Mouse (Mus musculus) naive thymus-derived CD4-positive, alpha-beta T cell, adult 2 months (primary cell): ENCODE data around the gene Engase.

Source experiments
- DNase-seq: peaks from one replicate; pipeline ENCODE4 v3.0.0-alpha.2; 2011; ENCODE audit warnings: low read depth

Engase gene

DNA sequence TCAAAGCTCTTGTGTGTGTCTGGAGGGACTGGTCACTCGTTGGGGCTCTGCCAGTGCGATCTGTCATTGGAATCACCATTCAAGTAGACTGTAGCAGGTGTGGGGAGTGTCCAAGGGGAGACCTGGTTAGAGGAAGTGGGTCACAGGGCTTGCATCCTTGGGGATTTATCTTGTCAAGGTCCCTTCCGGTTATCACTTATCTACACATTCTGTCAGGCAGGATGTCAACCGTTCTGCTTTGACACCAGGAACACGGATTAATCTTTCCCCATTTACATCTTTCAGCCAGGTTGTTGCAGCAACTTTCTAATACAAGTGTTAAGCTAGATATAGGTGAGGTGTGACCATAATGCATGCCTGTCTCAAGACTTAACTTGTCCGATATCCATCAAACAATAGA is 20.8 kb upstream of the Engase start:
- DNase-seq = no peak

- no peak for DNase-seq
Observed at GRCm38 (mm10) chr11:118456937-118457336, 19.7 kb upstream of the Engase start.

DNA sequence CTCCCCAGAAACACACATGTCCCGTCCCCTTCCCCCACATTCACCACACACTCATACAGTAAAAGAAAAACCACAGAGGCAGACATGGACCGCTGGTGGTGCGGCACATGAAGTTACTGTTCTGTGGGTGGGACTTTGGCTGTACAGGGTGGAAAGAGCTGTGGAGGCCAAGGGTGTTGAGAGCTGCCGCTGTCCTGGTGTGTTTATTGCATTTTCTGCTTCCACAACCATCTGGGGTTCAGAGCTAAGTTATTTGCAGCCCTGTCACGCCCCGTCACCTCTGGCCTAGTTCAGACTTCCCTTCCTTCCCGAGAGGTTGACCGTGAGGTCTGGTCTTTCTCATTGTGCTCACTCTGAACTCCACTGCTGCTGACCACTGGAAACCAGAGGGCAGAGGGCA is 17.6 kb upstream of the Engase start:
- peak; percentile 41 for DNase-seq

- no peak for DNase-seq
Observed at GRCm38 (mm10) chr11:118459536-118459935, 17.1 kb upstream of the Engase start.

GRCm38 (mm10) chr11:118460280-118460679 is 16.3 kb upstream of the Engase start:
- peak; percentile 80 for DNase-seq

DNA sequence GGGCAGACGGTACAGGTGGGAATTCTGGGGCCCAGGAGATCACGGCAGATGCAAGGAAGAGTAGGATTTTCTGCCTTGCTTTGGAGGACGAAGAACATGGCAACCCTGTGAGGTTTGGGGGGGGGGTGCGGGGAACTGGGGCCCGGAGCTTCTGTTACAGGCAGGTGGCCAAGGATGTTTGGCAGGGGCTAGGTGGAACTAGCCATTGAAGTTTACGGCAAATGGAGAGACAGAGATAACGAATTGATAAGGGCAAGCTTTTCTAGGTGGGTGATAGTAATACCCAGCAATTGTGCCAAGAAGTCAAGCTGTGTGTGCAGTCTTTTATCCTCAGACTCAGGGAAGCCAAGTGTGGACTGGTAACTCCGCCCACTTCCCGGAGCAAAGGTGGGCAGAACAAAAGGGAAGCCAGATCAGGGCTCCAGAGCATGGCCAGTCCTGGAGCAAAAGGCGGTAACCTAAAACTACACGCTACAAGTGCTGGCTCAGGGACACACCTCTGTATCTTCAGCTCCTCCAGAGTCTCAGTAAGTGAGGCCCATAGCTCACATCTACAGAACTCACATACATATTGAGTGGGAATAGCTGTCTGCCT is 9.1 kb upstream of the Engase start:
- DNase-seq = no peak

DNA sequence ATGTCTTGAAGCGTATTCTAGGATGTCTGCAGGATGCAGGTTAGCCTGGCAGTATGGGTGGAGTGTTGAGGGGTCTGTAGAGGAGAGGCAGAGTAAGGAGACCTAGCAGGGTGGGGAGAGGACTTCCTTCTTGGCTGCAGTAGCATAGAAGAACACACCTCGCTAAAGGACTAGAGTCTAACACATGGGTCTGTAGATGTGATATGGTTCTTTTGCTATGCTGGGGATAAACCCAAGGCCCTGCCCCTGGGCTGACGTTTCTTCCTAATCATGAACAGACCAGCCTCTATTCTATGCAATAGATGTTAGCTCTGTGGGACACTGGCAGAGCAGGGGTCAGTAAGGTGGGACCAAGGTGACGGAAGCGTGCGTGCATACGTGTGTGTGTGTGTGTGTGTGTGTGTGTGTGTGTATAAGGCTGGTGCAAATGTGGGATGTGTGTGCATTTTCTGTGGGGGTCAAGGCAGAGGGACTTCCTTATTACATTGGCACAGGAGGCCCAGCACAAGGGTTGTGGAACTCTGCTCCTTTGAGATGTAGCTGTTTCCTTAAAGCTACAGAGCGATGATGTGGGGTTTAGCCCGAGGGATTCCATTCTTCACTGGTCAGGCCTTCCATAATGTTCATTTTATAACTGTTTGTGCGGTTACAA is 7.0 kb upstream of the Engase start:
- DNase-seq = no peak

DNA sequence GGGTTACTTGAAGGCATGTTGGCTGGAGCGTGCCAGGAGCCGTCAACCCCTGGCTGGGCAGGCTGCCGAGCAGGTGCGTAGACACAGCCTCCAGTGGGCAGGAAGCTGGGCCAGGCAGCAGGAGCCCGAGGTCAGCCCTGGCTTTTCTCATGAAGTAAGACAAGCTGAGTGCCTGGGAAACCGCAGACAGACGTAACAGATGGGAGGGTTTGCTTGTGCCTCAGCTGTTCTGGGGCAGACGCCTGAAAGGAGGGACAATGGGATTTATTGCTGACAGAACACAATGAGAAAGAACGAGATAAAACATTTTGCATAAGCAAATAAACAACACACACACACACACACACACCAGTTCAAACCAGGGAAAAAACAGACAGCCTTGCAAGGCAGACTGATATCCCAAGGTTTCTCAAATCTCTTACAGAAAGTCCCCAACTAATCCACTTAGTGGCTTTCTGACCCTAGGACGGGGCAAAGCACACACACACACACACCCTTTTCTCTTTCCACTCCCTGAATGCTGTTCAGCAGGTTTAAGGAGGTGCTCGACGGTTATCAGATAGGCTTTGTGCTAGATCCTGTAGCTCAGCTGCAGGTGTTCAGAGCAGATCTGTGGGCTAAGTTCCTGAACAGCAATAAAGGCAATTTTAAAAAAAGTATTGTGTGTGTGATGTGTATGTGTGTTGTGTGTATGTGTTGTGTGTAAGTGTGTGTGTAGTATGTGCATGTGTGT is 6.2 kb upstream of the Engase start:
- peak; percentile 47 for DNase-seq

- DNase-seq = no peak
Observed at GRCm38 (mm10) chr11:118471676-118472075, 5.0 kb upstream of the Engase start.

GRCm38 (mm10) chr11:118473161-118473560 is 3.5 kb upstream of the Engase start:
- no peak for DNase-seq

GRCm38 (mm10) chr11:118473842-118474500 is 2.7 kb upstream of the Engase start:
- DNase-seq = no peak

- DNase-seq = no peak
Observed at GRCm38 (mm10) chr11:118475496-118476083, 1.0 kb upstream of the Engase start.

GRCm38 (mm10) chr11:118479776-118480175 is 3.1 kb downstream of the Engase start:
- DNase-seq = no peak

DNA sequence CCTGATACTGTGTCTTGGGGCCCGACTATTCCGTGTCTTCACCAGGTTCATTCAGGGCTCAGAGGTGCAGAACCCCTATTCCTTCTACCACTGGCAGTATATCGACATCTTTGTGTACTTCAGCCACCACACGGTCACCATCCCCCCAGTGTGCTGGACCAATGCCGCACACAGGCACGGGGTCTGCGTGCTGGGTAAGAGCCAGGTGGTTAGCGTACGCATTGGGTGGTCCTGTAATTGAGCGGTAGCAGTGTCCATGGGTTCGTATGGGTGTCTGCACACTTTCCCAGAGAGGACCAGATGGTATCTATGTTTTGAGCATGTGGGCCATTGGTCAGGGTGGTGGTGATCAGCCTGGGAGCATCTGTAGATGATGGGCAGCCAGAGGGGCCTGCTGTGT is 4.6 kb downstream of the Engase start:
- no peak for DNase-seq

- DNase-seq = no peak
Observed at GRCm38 (mm10) chr11:118481751-118482150, 5.1 kb downstream of the Engase start.

- DNase-seq = no peak
Observed at GRCm38 (mm10) chr11:118484169-118484568, 7.5 kb downstream of the Engase start.

DNA sequence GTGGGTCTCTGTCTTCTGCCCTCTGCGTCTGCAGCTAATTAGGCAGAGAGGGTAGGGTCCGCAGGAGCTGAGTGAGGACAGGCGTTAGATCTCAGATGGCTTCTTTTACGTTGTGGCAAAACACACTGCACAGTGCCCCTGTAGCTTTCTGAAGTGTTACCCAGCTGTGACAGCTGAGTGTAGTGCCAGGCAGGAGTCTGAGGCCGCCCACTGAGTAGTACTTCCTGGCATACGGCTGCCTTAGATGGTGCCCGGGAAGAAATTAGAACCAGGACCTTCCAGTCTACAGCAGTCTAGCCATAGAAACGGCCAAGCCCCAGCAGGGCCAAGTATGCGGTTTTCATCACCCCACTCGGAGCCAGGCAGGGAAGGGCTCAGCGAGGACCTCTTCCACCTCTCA is 8.7 kb downstream of the Engase start:
- no peak for DNase-seq

GRCm38 (mm10) chr11:118485780-118486179 is 9.2 kb downstream of the Engase start:
- DNase-seq = no peak

DNA sequence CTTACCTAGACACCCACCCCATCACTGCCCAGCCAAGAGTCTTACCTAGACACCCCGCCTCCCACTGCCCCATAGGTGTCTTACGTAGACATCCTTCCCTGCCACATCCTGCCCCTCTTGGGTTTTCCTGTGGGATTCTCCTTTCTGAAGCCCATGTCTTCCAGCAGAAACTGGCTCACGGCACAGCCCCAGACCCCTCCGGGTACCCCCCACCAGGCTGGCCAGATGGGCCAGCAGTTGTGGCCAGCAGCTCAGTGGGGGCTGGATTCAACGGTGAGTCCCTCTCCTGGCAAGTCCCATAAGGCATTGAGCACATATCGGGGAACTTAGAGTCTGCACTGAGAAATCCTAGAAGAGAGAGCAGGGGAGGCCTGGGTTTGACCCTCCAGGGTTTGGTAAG is 9.7 kb downstream of the Engase start:
- no peak for DNase-seq

DNA sequence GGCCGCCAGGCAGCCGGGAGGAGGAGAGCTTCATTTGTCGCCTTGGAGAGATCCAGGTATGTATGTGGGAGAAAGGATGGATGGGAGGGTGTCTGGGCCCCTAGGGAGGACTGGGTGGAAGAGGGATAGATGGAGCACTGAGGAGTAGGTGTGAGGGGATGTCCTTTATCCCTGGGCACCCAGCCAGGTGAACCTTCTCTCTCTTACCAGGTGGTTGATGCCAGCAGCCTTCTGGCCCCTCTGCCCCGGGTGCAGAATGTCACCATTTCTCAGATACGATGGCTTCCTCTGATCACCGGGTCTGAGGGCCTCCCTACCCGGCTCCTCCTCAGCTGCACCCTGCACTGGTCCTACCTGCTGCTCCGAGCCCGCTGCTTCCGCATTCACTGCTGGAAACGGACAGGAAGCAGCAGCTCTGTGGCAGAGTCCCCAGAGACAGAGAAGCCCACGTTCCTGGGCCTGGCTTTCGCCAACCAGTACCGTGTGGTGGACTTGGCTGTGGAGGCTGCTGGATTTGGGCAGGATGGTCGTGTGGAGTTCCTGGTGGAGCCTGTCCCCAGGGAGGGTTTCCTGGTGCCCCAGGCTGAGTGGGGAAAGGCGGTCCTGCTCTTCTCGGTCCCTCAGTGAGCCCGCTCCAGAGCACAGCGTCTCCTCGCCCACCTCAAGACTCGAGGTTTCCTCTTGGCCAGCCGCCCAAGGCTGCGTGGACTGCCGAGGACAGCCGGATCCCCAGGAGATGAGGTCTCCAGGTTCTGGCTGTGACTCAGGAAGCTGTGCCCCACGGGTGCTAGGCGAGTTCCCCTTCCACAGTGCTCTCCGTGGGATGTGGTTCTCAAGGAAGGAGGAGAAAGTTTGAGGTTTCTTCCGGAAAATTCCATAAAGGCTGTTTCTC is 10.5 kb downstream of the Engase start:
- DNase-seq = no peak

DNA sequence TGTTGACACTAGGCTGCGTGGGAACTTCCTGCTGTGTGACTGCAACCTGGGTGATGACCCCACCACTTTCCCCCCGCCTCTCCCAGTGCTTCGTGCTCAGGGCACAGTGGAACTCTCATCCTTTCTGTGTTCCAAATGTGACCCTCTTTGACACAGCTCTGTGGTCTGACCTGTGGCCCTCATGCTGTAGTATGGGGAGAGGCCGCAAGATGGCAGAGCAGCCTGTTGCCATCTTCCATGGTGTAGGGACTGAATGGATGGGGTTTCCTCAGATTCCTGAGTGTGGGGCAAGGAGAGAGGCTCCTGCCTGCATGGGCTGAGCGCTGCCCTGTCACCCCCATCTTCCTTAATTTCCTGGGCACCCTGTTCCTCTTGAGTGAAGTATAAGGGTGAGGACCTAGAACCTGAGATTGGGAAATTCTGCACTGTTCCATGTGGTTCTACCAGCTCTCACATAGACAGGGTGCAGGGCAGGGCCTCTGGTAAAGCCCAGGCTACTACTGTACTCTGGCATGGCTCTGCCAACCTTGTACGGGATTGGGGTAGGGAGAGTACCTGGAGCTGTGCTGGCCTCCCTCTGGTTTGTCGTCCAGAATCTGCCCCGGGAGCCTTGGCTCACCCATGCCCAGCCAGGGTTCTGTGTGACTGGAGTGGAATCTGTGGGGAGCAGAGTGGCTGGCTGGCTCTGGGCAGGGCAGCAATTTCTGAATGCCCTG is 11.7 kb downstream of the Engase start:
- DNase-seq = no peak
